Mouse (Mus musculus): ENCODE measurements around the gene Flt3l. TPM values are rescaled to one million over a fixed set of nuclear protein-coding genes. Genes with fewer than 3 reads are reported as not detected.
A peak's percentile ranks its signal among the peaks of the same experiment; 100 is the strongest.

The Flt3l gene
- polyA plus RNA-seq, 1 experiment from 2014 or later = 1.3 TPM

- H3K27me3 ChIP-seq (replicated peaks; ENCODE audit: control insufficient read depth, insufficient read depth, low read length) = peaks cover 43% of the 10 kb centered on the region
- H3K4me2 ChIP-seq (ENCODE audit: low read length) = peak overlapping the region; percentile 56
- peak; percentile 89 for ATAC-seq
- H3K27ac ChIP-seq (ENCODE audit: low read depth, low read length) = no peak overlapping the region; the same call in 1 of the 2 replicates
- H3K36me3 ChIP-seq (ENCODE audit: control insufficient read depth, insufficient read depth, low read length) = peaks cover 19% of the 10 kb centered on the region; the same call in 1 of the 2 replicates
- 5% methylated on average over 35 of the region's 35 CpGs for WGBS
- no peaks in the 10 kb centered on the region for H3K9me3 ChIP-seq (replicated peaks; ENCODE audit: control insufficient read depth, low read length)
- peaks cover 7% of the 10 kb centered on the region for H3K4me1 ChIP-seq (ENCODE audit: control insufficient read depth, insufficient read depth, low read length)
- H3K9ac ChIP-seq (ENCODE audit: low read length) = peak overlapping the region; percentile 21; the same call in 1 of the 2 replicates
- DNase-seq (ENCODE audit: low spot score) = peak; percentile 96
- H3K4me3 ChIP-seq (ENCODE audit: low read depth, low read length) = peak overlapping the region; percentile 24
These were observed 25.6 kb upstream of the Flt3l start for GRCm38 (mm10) chr7:45161612-45162473.

DNA sequence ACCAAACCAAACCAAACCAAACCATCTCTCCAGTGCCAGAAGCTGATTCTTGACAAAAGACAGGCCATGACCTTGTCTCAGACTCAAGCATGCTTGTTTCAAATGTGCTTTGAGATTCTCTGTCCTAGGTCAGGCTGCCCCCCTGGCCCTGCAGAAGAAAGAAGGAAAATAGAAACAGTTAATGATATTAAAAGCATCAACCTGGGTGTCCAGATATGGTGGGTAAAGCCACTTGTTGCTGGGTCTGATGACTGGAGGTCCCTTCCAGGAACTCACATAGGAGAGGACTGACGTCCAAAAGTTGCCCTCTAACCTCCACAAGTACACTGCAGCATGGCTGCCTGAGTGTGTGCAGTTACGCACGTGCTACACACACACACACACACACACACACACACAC, 24.6 kb upstream of the Flt3l start:
- Histone ChIP-seq H3K4me2 (ENCODE audit: low read length) (no peak overlapping the region), H3K9ac (ENCODE audit: low read length) (no peak overlapping the region), H3K4me3 (ENCODE audit: low read depth, low read length) (no peak overlapping the region), H3K27me3 (replicated peaks; ENCODE audit: control insufficient read depth, insufficient read depth, low read length) (peaks cover 34% of the 10 kb centered on the region), H3K9me3 (replicated peaks; ENCODE audit: control insufficient read depth, low read length) (no peaks in the 10 kb centered on the region), H3K36me3 (ENCODE audit: control insufficient read depth, insufficient read depth, low read length) (peaks cover 19% of the 10 kb centered on the region; the same call in 1 of the 2 replicates), H3K4me1 (ENCODE audit: control insufficient read depth, insufficient read depth, low read length) (peaks cover 7% of the 10 kb centered on the region), H3K27ac (ENCODE audit: low read depth, low read length) (no peak overlapping the region)
- ATAC-seq (no peak), DNase-seq (ENCODE audit: low spot score) (no peak)
- WGBS = 90% methylated on average over 3 of the region's 3 CpGs

- ATAC-seq (no peak), DNase-seq (ENCODE audit: low spot score) (no peak)
- Histone ChIP-seq H3K9ac (ENCODE audit: low read length) (no peak overlapping the region), H3K27me3 (replicated peaks; ENCODE audit: control insufficient read depth, insufficient read depth, low read length) (peaks cover 29% of the 10 kb centered on the region), H3K9me3 (replicated peaks; ENCODE audit: control insufficient read depth, low read length) (no peaks in the 10 kb centered on the region), H3K36me3 (ENCODE audit: control insufficient read depth, insufficient read depth, low read length) (peaks cover 19% of the 10 kb centered on the region; the same call in 1 of the 2 replicates), H3K27ac (ENCODE audit: low read depth, low read length) (no peak overlapping the region), H3K4me1 (ENCODE audit: control insufficient read depth, insufficient read depth, low read length) (peaks cover 7% of the 10 kb centered on the region), H3K4me3 (ENCODE audit: low read depth, low read length) (no peak overlapping the region), H3K4me2 (ENCODE audit: low read length) (no peak overlapping the region)
- WGBS = 90% methylated on average over 6 of the region's 6 CpGs
These were observed 24.1 kb upstream of the Flt3l start for GRCm38 (mm10) chr7:45160316-45160800.

DNA sequence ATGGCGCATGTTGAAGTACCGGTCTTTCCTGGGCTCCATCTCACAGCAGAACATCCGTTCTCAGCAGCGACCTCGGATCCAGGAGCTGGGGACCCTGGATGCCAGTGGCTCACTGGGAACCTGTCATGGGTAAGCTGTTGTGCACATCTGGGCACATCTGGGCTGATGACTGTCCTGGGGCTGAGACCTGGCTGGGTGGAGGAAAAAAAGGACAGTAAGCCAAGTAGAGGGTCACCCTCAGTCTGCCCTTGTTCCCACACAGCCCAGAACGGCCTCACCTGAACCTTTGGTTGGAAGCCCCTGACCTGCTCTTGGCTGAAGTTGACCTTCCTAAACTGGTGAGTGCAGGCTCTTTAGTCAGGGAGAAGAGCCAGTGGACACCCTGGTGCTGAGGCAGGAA, 22.8 kb upstream of the Flt3l start:
- Histone ChIP-seq H3K4me1 (ENCODE audit: control insufficient read depth, insufficient read depth, low read length) (peaks cover 7% of the 10 kb centered on the region), H3K36me3 (ENCODE audit: control insufficient read depth, insufficient read depth, low read length) (peaks cover 19% of the 10 kb centered on the region; the same call in 1 of the 2 replicates), H3K27ac (ENCODE audit: low read depth, low read length) (no peak overlapping the region), H3K9me3 (replicated peaks; ENCODE audit: control insufficient read depth, low read length) (no peaks in the 10 kb centered on the region), H3K9ac (ENCODE audit: low read length) (no peak overlapping the region), H3K27me3 (replicated peaks; ENCODE audit: control insufficient read depth, insufficient read depth, low read length) (peaks cover 16% of the 10 kb centered on the region), H3K4me3 (ENCODE audit: low read depth, low read length) (no peak overlapping the region), H3K4me2 (ENCODE audit: low read length) (no peak overlapping the region)
- no peak for DNase-seq (ENCODE audit: low spot score)
- ATAC-seq = no peak
- WGBS = 95% methylated on average over 6 of the region's 6 CpGs

DNA sequence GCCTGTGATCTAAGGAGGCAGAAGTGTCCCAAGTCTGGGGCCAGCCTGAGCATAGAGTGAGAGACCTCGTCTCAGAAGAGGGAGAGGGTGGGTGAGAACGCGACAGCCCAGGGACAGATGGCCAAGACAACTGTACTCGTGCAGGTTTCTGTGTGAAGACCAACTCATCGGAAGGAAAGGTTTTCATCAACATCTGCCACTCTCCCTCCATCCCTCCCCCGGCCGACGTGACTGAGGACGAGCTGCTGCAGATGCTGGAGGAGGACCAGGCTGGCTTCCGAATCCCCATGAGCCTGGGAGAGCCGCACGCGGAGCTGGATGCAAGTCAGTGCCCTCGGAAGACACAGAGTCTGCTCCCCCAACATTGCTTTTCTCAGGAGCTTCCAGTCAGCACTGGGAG, 21.2 kb upstream of the Flt3l start:
- H3K36me3 ChIP-seq (ENCODE audit: control insufficient read depth, insufficient read depth, low read length) = peaks cover 19% of the 10 kb centered on the region; the same call in 1 of the 2 replicates
- H3K27me3 ChIP-seq (replicated peaks; ENCODE audit: control insufficient read depth, insufficient read depth, low read length) = 0 out of 2 replicates have a peak, but pooled peaks cover under 1% of the 10 kb centered on the region
- H3K9me3 ChIP-seq (replicated peaks; ENCODE audit: control insufficient read depth, low read length) = no peaks in the 10 kb centered on the region
- no peak overlapping the region for H3K4me2 ChIP-seq (ENCODE audit: low read length)
- no peak overlapping the region for H3K9ac ChIP-seq (ENCODE audit: low read length)
- DNase-seq (ENCODE audit: low spot score) (no peak), ATAC-seq (no peak)
- H3K27ac ChIP-seq (ENCODE audit: low read depth, low read length) = no peak overlapping the region
- H3K4me1 ChIP-seq (ENCODE audit: control insufficient read depth, insufficient read depth, low read length) = peaks cover 6% of the 10 kb centered on the region
- H3K4me3 ChIP-seq (ENCODE audit: low read depth, low read length) = no peak overlapping the region
- 80% methylated on average over 14 of the region's 14 CpGs for WGBS

DNA sequence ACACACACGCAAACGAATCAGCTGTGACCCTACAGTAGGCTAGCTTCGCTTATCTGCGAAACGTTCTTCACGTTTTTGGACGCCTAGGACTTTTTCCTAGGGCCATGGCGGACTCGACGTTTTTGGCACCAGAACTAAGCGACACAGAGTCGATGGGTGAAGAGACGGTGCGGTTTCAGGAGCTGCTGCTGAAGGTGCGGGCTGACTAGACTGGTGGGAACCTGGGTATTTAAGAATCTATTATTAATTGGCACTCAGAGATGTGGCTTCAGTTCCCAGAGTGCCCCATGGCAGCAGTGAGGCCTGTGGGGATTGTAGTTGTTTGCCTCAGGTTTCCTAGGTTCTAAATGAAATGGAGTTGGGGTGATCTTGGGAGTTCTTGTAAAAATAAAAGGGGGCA, 20.0 kb upstream of the Flt3l start:
- peaks cover 7% of the 10 kb centered on the region for H3K4me1 ChIP-seq (ENCODE audit: control insufficient read depth, insufficient read depth, low read length)
- H3K9me3 ChIP-seq (replicated peaks; ENCODE audit: control insufficient read depth, low read length) = no peaks in the 10 kb centered on the region
- H3K9ac ChIP-seq (ENCODE audit: low read length) = no peak overlapping the region
- DNase-seq (ENCODE audit: low spot score) (no peak), ATAC-seq (no peak)
- H3K4me2 ChIP-seq (ENCODE audit: low read length) = no peak overlapping the region
- H3K27ac ChIP-seq (ENCODE audit: low read depth, low read length) = no peak overlapping the region
- H3K4me3 ChIP-seq (ENCODE audit: low read depth, low read length) = no peak overlapping the region
- no peaks in the 10 kb centered on the region for H3K27me3 ChIP-seq (replicated peaks; ENCODE audit: control insufficient read depth, insufficient read depth, low read length)
- WGBS = 96% methylated on average over 15 of the region's 15 CpGs
- H3K36me3 ChIP-seq (ENCODE audit: control insufficient read depth, insufficient read depth, low read length) = peaks cover 19% of the 10 kb centered on the region; the same call in 1 of the 2 replicates

DNA sequence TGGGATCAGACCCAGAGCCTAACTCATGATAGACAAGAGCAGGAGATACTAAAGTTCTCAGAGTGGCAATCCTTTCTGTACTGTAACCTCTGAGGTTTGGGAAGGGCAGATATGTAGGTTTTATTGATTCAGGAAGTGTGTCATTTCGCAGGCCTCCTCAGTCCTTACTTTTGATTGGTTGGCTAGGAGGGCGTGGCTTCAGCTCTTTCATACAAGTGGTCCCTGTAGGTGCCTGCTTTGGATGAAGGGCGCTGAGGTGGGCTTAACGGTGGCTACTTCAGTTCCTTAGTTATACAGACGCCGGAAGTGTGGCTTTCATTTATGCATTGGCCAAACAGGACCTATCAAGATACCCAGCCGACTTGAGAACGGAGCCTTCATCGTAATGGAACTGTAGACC, 19.4 kb upstream of the Flt3l start:
- Histone ChIP-seq H3K27me3 (replicated peaks; ENCODE audit: control insufficient read depth, insufficient read depth, low read length) (no peaks in the 10 kb centered on the region), H3K4me3 (ENCODE audit: low read depth, low read length) (no peak overlapping the region), H3K36me3 (ENCODE audit: control insufficient read depth, insufficient read depth, low read length) (peaks cover 19% of the 10 kb centered on the region; the same call in 1 of the 2 replicates), H3K9me3 (replicated peaks; ENCODE audit: control insufficient read depth, low read length) (no peaks in the 10 kb centered on the region), H3K4me2 (ENCODE audit: low read length) (no peak overlapping the region), H3K27ac (ENCODE audit: low read depth, low read length) (no peak overlapping the region), H3K9ac (ENCODE audit: low read length) (no peak overlapping the region), H3K4me1 (ENCODE audit: control insufficient read depth, insufficient read depth, low read length) (peaks cover 8% of the 10 kb centered on the region)
- 91% methylated on average over 9 of the region's 9 CpGs for WGBS
- ATAC-seq (no peak), DNase-seq (ENCODE audit: low spot score) (no peak)

GRCm38 (mm10) chr7:45154993-45155514, 18.8 kb upstream of the Flt3l start:
- no peak; the same call in 1 of the 2 replicates for ATAC-seq
- Histone ChIP-seq H3K36me3 (ENCODE audit: control insufficient read depth, insufficient read depth, low read length) (peaks cover 19% of the 10 kb centered on the region; the same call in 1 of the 2 replicates), H3K4me3 (ENCODE audit: low read depth, low read length) (peak overlapping the region; percentile 50), H3K4me1 (ENCODE audit: control insufficient read depth, insufficient read depth, low read length) (peaks cover 8% of the 10 kb centered on the region), H3K27me3 (replicated peaks; ENCODE audit: control insufficient read depth, insufficient read depth, low read length) (no peaks in the 10 kb centered on the region), H3K27ac (ENCODE audit: low read depth, low read length) (no peak overlapping the region), H3K4me2 (ENCODE audit: low read length) (peak overlapping the region; percentile 84), H3K9me3 (replicated peaks; ENCODE audit: control insufficient read depth, low read length) (no peaks in the 10 kb centered on the region), H3K9ac (ENCODE audit: low read length) (peak overlapping the region; percentile 33; the same call in 1 of the 2 replicates)
- WGBS = 81% methylated on average over 12 of the region's 12 CpGs
- DNase-seq (ENCODE audit: low spot score) = no peak

All from forebrain, embryonic 14.5 days (tissue).